Mouse (Mus musculus) skeletal muscle tissue, adult 2 months (tissue): ENCODE measurements around the gene Ssxb6.
"Not testable (repeated sequence)": the region's sequence is repeated elsewhere in the genome, so short reads cannot be mapped to it uniquely, and the experiment has no call there.

Source experiments
- DNase-seq: peaks from one replicate; pipeline ENCODE4 v3.0.0-alpha.2; 2012; ENCODE audit warnings: low read depth, low spot score

The Ssxb6 gene

DNA sequence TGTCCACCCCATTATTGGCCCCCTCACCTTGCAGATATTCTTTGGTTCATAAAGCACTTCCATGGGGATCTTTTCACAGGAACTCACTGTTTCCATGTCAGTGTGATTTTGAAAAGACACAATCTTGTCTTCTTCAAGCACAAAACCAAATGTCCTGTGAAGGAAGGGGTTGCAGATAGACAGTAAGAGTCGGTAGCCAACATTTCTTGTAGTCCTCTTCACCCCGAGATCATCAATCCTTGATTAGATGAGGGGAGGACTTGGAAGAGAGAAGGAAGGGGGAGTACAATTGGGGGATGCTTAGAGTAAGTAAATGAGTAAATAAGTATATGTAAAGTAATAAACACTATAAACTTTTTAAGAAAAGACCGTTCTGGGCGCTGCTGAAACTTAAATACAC lies at the start of gene Ssxb6:
TSS of gene Ssxb6 (minus strand) at position 101 of the 400 bp plus-strand sequence.
- not testable (repeated sequence) for DNase-seq

DNA sequence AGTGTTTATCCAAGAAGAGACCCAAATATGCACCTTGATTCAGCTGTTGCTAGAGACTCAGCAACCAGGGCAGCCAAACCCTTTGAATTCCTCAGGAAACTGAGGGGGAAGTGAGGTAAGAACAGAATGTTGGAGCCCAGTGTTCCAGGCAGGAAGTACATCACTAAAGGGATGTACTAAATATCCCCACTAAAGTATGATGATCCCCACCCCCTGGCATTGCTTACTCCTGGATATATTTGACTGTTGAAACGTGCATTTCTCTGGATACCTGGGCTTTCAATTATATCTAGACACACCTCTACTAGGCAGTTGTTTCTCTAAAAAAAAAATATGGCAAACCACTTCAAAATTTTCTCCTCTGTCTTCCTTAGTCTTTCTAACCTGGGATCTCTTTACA lies 43.7 kb upstream of the Ssxb6 start, which contains the start of gene Ssxb3:
TSS of gene Ssxb3 (minus strand) at position 101 of the 400 bp plus-strand sequence.
- not testable (repeated sequence) for DNase-seq

DNA sequence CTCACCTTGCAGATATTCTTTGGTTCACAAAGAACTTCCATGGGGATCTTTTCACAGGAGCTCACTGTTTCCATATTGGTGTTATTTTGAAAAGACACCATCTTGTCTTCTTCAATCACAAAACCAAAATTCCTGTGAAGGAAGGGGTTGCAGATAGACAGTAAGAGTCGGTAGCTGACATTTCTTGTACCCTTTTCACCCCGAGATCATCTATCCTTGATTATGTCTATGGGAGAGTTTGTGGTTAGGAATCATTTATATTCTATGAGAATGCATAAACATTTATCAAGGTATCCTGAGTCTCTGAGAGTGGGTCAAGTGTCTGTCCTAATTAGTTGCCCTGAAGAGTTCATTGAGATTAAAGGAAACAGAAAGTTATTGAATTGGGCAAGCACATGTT lies 23.2 kb downstream of the Ssxb6 start, which contains the start of gene Gm14459:
TSS of gene Gm14459 (minus strand) at position 101 of the 400 bp plus-strand sequence.
- no peak for DNase-seq
